Mouse (Mus musculus): Measurements from ENCODE around the gene Kdm2a.

Kdm2a gene

DNA sequence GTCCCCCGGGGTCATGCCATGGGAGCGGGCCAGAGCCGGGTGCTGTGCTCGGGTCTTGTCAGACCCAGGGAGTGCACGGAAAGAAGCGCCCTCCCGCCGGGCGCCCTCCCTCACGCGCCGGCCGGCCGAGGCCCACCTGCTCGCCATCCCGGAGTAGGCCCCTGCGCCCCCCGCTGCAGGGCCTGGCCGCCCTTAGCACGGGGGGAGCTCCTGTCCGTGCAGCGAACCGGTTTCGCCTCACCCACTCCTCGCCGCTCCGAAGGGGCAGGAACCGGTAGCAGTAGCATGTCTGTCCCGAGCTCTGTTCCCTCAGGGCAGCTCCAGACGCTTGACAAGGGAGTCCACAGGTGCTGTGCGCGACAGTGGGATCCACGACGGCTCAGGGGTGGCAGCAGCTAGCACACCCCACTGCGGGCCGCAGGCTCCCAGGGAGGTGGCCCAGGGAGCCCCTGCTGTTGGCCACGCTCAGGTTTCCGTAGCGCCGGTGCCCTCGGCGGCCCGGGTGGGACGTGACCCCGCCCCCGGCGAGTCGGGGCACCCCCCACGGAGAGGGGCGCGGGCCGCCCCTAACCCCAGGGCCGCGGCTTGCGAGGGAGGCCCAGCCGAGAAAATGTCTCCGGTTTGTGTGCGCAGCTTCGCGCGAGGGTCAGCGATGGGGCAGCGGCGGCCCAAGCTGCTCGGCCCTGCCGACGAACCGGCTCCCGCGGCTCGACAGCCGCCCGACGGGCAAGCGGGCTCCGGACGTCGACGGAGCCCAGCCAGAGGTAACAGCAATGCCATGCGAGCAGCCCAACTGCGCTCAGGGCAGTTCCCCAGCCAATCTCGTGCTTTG is at the start of gene Kdm2a:
TSS of gene Kdm2a (minus strand) at position 488 of the 832 bp plus-strand sequence.
- DNase-seq (ENCODE audit: low spot score in 2 of 2), result peak; percentile 47 to 49

DNA sequence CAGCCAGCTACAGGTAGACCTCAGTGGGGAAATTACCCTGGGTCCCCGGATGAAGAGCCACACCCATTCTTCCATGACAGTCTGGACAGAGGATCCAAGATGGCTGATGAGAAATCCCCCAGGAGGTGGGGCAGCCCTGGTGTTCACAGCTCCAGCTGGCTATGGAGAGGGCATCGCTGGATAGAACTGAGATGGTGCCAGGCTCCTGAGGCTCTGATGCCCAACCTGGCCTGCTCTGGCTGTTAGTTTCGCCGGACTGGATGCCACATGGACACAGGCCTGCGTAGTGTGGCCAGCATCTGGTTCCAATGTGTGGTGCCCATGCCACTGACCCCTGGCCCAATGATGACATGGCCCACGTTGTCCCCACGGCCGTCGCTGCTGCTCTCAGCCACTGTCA is 49.4 kb upstream of the Kdm2a start:
- DNase-seq (ENCODE audit: low spot score in 2 of 2), result no peak

DNA sequence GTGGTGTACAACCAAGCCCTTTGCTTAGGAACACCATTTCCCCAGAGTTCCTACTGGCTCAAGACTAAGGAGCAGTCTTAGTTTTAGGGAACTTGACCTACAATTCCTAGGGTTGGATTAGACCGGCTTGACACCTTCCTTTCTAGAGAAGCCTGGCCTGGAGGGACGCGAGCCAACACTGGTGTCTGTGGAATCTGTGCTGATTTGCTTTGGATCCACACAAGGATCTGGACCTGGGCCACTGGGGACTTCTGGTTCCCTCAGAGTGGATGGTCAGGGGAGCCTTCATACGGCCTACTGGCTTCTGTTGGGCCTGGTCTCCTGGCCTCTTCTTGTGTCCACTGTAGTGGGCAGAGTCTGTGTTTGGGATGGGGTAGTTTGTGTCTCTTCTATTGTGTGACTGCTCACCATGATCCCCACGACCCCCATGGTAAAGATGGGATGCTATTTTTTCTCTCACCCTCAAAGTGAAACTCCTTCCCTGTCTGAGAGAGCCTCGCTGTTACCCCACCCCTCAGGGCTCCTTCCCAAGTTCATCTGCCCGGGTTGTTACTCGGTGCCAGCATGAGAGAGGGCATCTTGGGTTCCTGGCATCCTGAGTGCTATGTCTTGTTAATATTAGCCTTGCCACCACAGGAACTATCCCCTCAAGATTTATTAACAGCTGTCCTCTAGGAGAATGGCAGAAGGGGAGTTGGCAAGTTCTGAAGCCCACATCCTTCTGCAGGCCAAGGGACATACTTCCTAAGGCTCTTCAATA is 48.8 kb upstream of the Kdm2a start:
- no peak for DNase-seq (ENCODE audit: low spot score in 2 of 2)

DNA sequence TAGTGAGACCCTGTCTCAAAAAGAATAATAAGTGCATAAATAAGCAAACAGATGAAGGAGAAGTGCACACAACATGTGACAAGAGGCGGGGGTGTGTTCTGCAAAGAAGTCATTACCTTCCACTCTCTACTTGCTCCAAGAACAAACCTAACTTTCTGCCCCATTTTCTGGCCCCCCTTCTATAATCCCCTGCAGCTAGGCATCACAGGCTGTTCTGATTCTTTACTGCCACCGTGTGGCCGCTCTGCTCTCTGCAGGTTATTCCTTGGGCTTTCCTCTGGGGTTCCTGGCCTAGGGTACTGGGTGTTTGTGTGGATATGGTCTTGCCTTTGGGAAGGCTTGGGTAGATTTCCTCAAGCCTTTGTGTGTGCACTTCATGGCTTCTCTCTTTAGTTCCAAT is 44.3 kb upstream of the Kdm2a start:
- peak; percentile 30 to 64 for DNase-seq (ENCODE audit: low spot score in 2 of 2)

DNA sequence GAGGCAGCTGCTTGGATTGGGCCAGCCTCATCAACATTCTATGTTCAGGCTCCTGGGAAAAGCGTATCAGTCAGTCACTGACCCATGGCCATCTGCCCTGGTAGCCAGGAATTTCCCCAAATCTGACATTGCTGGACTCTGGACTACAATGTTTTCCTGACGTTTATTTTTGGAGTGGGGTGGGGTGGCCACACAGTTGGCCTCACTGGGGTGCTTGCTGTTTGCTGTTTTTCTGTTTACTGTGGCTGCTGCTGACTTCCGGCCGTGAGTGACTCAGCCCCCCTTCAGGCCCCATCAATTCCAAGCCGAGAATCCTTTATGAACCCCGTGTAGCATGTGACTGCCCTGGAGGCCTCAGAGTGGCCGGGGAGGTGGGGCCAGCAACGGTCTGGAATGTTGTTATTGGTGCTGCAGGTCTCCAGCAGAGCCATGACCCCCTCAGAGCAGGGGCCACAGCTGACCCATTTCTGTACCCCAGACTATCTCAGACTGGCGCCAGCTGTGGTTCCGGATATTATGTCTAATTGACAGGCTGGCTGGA is 43.6 kb upstream of the Kdm2a start:
- no peak for DNase-seq (ENCODE audit: low spot score in 2 of 2)

DNA sequence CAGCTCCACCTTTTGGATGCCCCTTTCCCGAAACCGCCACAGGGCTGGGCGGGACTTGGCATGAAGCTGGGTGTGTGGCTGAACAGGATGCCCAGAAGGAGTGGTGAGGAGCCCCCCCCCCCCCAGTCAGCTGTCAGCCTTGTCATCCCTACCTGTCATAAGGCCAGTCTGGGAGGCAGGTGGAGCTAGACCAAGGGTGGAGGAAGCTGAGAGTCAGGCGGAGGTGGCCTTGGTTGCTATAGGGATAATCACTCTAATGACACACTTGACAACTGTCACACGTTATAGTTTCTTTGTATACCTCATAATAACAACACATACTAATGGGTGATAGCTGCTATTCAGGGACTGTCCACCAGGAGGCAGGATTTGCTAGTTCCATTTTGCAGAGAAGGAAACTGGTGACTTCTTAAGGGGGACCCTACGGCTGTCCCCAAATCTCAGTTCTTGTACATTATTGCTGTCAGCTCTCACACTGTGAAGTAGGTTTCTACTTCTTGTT is 43.1 kb upstream of the Kdm2a start:
- peak; percentile 14 to 58 for DNase-seq (ENCODE audit: low spot score in 2 of 2)

DNA sequence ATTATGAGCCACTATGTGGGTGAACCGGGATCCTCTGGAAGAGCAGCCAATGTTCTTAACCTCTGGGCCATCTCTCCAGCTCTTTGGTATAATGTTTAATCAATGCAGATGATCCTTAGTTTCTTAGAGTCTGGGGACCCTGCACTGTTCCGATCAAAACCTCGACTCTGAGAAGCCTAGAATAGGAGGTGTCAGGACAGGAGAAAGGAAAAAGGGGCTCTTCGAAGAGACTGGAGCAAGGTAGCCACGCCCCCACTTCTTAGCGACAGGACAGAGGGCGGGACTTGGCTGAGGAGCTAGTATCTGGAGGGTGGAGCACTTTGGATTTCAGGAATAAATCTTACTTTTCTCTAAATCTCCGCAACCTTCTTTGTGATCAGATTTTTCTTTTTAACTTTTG is 42.1 kb upstream of the Kdm2a start:
- DNase-seq (ENCODE audit: low spot score in 2 of 2), result no peak

DNA sequence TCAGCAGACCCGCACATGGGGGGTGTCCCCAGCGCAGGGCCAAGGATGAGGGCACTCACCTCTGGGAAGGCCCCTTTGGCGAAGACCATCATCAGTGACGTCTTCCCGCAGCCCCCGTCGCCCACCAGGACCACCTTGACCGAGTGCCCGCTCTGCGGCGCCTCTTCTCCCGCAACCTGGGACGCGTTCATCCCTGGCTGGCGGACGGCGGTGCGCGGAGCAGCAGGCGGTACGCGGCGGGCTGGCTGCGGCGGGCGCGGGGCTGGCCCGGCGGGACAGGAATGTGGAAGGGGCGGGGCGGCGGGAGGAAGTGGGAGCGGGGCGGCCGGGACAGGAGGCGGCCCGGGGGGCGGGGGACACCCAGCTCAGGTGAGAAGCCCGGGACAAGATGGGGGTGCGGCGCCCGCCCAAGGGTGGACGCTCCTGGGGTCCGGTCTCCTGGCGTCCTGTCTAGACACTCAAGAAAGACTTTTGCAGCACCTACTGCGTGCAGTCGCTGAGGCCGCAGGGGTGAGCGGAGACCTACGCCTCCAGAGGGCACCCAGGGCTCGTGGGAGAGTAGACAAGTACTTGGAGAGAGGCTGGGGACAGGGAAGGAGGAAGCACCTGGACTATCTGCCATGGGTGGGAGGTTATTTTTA is 41.2 kb upstream of the Kdm2a start, which contains the start of gene Rhod:
TSS of gene Rhod (minus strand) at position 272 of the 641 bp plus-strand sequence.
- peak in 1 of 2 experiments; percentile 24 for DNase-seq (ENCODE audit: low spot score in 2 of 2)

DNA sequence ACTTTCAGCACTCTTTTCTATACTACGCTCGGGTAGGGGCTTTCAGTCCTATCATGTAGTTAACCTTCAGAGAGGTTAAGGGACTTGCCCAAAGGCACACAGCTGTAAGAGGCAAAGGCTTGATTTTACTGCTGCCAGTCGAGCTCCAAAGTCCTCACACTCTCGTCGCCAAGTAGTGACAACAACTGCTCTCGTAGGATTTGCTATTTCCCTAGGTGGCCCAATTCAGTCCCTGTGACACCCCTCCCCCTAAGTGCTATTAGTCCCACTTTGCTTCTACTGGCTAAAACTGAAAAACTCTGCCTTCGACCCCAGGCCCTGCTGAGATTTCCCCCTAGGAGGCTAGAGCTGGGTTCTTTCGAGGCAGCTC is 40.7 kb upstream of the Kdm2a start:
- no peak for DNase-seq (ENCODE audit: low spot score in 2 of 2)

DNA sequence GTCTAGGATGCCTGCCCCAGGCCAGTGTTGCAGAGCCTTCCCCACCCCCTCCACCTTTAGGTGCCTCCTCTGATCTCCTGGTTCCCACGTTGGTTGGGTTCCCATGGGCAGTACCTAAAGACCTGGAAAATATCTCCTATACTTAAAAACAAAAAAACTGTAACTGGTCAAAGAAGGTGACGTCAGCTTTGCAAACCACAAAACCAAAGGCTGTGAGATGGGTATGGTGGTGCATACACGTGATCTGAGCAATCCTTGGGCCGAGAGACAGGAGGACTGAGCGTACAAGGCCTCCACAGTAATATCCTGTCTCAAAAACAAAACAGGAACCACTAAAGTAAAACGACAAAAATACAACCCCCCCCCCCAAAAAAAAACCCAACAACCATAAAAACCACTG is 39.8 kb upstream of the Kdm2a start:
- DNase-seq (ENCODE audit: low spot score in 2 of 2), result no peak

DNA sequence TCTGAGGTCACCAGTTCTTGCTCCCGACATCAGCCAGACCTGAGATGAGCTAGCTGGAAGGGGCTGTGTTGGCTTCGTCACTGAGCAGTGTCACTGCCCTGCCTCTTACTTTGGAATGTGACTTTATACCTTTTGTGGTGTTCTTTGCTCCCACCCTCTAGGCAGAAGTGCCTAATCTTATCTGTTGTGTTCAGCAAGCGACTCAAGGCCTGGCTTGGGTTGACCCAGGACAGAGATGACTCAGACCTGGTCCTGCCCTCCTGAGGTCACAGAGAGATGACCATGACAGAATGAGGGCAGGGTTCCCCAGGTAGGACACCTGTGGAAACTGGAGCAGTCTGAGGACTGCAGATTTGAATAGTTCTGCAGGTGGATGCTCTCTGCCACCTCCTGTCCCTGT is 38.2 kb upstream of the Kdm2a start:
- DNase-seq (ENCODE audit: low spot score in 2 of 2), result no peak

DNA sequence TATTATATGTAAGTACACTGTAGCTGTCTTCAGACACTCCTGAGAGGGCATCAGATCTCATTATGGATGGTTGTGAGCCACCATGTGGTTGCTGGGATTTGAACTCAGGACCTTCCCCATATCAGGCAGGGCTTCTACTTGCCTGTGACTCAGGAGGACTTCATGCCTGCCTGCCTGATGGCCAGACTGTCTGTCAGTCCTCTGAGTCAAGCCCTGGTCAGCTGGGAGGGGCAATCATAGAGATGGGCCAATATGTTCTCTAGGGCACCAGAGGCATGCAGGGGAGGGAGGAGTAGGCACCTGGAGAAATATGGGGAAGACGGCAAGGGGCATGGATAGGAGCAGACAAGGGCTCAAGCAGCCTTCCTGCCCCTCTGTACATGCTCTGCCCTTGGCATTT is 36.9 kb upstream of the Kdm2a start:
- no peak for DNase-seq (ENCODE audit: low spot score in 2 of 2)

DNA sequence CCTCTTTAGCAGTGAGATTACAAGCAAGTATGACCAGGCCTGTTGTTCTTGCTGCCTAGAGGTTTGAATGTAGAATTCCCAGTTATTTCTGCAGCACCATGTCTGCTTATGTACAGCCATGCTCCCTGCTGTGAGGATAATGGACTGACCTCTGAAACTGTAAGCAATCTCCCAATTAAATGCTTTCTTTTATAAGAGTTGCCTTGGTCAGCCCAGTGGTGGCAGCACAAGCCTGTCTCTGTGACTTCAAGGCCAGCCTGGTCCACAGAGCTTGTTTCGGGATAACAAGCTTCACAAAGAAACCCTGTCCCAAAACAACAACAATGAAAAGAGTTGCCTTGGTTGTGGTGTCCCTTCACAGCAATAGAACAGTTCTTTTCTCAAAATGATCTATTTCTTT is 35.7 kb upstream of the Kdm2a start:
- no peak for DNase-seq (ENCODE audit: low spot score in 2 of 2)

DNA sequence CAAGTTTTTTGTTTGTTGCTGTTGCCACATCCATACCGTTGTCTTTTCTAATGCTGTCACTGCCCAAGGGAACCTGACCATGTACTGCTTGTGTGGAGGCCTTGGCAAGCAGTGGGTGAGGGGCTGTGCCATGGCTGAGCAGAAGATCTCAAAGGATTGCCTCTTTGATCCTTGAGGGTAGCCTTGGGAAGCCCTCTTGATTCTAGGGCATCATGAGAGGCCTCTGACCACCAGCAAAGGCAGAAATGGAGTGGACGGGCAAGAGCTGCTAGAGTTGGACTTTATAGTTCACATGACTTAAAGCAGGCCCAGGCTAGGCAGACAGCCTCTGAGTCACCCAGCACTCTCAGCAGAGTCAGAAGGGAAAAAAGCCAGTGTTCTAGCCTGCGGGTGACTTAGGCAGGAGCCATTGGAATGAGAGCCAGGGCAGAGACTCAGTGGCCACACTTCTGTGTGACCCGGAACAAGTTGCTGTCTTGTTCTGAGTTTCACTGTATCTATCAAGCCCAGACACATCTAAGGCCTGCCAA is 32.1 kb upstream of the Kdm2a start:
- no peak for DNase-seq (ENCODE audit: low spot score in 2 of 2)

DNA sequence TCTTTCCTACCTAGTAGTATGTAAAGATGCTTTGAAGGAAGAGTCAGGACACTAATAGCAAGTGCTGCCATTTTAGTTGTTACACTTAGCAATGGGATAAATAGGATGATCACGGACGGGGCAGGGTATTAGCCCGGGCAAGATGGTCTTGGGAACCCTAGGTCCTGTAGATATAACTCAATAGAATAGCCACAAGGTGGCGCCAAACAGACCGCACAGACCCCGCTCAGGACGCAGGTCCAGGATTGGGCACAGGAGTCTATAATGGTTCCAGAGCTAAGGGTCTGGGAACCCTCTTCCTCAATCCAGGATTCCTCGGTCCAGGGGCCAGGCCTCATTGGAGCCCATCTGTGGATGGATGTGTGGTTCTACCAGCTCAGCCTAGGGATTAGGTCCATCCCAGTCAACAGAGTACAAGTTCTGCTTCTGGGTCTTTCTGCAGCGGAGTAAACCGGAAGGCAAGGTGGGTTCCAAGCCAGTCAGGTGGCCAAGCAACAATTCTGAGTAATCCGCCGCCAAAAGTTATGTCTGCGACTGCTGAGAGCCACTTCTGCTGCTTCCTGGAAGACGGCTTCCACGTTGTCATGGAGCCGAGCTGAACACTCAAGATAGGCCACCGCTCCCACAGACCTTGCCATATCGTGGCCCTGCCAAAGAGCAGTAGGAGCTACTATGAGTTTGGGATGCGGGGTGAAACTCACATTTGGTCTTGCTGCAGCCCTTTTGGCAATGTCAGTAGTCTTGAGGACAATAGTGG is 27.7 kb upstream of the Kdm2a start:
- peak in 1 of 2 experiments; percentile 44 for DNase-seq (ENCODE audit: low spot score in 2 of 2)

DNA sequence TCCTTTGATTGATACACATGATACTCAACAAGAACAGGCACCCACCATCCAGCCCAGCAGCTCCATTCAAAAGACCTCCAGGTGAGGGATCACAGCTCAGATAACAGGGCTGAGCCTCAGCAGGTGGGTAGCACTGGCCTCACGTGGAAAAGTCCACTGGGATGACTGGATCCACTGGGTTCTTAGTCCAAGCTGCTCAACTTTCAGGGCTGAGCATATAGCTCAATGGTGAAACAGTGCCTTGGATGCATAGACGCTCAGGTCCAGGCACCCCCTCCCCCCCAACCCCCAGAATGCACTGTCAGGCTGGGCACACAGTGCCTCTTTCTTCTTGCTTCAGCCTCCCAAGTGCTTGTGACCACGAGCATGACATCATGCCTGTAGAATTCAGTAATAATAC is 24.9 kb upstream of the Kdm2a start:
- DNase-seq (ENCODE audit: low spot score in 2 of 2), result no peak

DNA sequence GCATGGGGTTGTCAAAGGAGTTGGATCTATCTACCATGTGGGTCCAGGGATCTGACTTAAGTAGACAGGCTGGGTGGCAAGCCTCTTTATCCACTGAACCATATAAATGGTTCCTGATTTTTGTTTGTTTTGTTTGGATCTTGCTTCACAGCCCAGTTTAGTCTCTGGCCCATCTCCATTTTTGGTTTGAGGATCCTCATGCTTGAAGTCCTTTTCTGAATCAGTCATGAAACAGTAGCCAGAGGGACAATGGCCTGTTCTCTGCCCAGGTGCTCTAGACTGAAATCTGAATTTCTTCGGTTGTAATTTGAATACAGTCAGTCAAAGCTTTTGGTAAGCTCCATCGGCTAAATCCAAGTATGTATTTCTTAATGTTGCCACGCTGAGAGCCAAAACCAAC is 24.5 kb upstream of the Kdm2a start:
- DNase-seq (ENCODE audit: low spot score in 2 of 2), result no peak

DNA sequence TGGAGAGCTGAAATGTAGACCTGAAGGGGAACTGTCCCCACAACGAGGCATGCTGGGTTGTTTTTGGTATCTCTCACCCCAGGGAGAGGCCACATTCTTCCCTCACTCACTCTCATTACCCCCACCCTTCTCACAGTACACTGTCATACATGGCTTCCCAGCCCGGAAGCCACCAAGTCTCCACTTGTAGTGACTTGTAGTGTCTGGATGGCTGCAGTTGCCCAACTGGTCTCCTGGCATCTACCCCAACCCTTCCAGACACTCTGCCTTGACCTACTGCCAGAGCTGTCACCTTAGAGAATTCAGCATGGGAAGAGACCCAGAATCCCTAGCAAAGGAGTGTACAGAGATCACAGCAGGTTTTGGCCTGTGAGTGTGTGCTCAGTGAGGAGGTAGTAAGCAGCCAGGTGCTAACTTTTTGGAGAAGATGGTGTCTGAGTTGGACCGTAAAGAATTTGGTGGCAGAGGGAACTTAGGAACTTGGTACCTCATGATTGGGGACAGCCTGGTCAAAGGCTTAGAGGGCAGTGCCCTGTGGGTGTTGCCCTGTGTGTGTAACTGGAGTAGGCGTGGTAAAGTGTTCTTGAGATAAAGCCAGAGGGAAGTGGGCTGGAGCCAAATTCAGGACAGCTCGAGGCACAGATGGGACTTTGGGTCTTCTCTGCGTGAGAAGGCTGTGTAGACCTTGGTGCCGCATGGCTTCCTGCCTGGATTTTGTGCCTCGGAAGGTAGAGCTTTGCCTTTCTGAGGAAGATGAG is 22.2 kb upstream of the Kdm2a start:
- DNase-seq (ENCODE audit: low spot score in 2 of 2), result no peak

DNA sequence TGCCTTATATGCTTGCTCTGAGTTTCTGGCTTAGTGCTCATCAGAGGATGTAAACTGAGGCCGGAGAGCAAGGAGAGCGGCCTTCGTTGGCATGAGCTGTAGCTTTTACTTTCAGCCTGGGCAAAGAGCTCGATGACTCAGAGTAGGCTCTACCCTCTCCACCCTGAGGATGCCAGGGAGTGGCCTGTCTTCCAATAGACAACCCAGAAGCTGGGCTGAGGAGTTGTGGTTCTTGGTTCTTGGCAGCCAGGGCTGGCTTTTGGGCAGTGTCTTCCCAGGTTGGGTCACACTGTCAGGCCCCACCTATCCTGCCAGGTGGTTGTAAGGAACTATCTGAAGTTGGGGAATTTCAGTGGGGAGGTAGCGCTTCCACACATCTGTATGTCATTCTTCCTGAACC is 21.6 kb upstream of the Kdm2a start:
- DNase-seq (ENCODE audit: low spot score in 2 of 2), result no peak

DNA sequence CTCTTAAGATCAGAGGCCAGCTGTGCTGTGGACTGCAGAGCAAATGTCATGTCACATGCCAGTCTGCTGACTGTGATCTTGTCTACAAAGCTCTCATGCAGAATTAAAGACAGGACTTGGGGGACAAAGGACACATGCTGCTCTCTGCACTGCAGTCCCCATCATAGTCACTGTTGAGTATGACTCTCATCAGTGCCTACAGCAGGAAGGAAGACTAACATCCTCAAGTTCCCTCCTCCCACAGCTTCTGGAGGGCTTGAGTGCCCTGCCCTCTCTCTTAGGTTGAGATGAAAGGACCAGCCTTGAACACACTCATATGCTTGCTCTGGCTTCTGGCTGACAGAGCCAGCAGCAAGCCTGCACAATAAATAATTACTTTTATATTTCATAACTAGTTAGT is 19.6 kb upstream of the Kdm2a start:
- no peak for DNase-seq (ENCODE audit: low spot score in 2 of 2)
